In genomic region chr3:94610581-94610980, GRCm38 (mm10) we compare ENCODE assay signal across 13 mouse cellular contexts. TPM values are rescaled to one million over a fixed set of nuclear protein-coding genes. Genes with fewer than 3 reads are reported as not detected.
DNase-seq lines count a peak whose midpoint lies in the region; ATAC-seq and TF ChIP-seq lines count a peak whose summit lies in the region.
"Had no signal": no experiment of that assay in that cellular context is flagged by ENCODE, and none has a peak within 500 bp of the region (broad histone marks: within the 10 kb centered on the region; RNA-seq: fewer than 3 reads in every experiment).

No protein-coding gene starts in this region.

- ATAC-seq in hindbrain, postnatal 0 days = no peak
- ATAC-seq in hindbrain, embryonic 11.5 days (ENCODE audit: low FRiP score) = no peak
- ATAC-seq: liver, postnatal 0 days had no signal

- H3K27me3 ChIP-seq in hindbrain, postnatal 0 days (ENCODE audit: insufficient read depth, low read length) = no peaks in the 10 kb centered on the region
- no peaks in the 10 kb centered on the region for H3K27me3 ChIP-seq in hindbrain, embryonic 11.5 days (ENCODE audit: control insufficient read depth, insufficient read depth, low read length)
- H3K27me3 ChIP-seq: midbrain, embryonic 12.5 days; neural tube, embryonic 15.5 days had no signal

- no peaks in the 10 kb centered on the region for H3K36me3 ChIP-seq in hindbrain, postnatal 0 days (ENCODE audit: insufficient read depth, low read length)
- H3K36me3 ChIP-seq in hindbrain, embryonic 11.5 days (ENCODE audit: control insufficient read depth, insufficient read depth, low read length) = no peaks in the 10 kb centered on the region
- H3K36me3 ChIP-seq: midbrain, embryonic 12.5 days; neural tube, embryonic 15.5 days had no signal

- H3K27ac ChIP-seq in hindbrain, postnatal 0 days = peak overlapping the region; percentile 22; the same call in 1 of the 2 replicates
- H3K27ac ChIP-seq in hindbrain, embryonic 11.5 days (ENCODE audit: low read depth, low read length) = no peak overlapping the region
- H3K27ac ChIP-seq in bone marrow macrophage, adult 2 months (ENCODE audit: insufficient read depth, low read depth, low read length) = peak overlapping the region; percentile 94
- H3K27ac ChIP-seq: midbrain, embryonic 12.5 days; neural tube, embryonic 15.5 days had no signal

- DNase-seq in adrenal gland, adult (ENCODE audit: inconsistent age in 2 of 2, low spot score in 1 of 2) = peak; percentile 75 to 89
- no peak for DNase-seq in adrenal gland, postnatal 4 days (ENCODE audit: low spot score in 2 of 2)
- no peak for DNase-seq in hindbrain, postnatal 0 days (ENCODE audit: low spot score)
- DNase-seq in hindbrain, embryonic 11.5 days (ENCODE audit: low spot score) = no peak
- peak; percentile 37 to 45 for DNase-seq in heart, postnatal 10 days
- DNase-seq in T-cell, adult 2 months (ENCODE audit: low spot score) = no peak
- no peak for DNase-seq in left cerebral cortex, postnatal 10 days (ENCODE audit: extremely low spot score in 1 of 2, low spot score in 2 of 2)
- DNase-seq: layer of hippocampus, postnatal 36 days; liver, postnatal 0 days had no signal

- no peak overlapping the region for H3K4me2 ChIP-seq in hindbrain, postnatal 0 days (ENCODE audit: low read depth, low read length)
- no peak overlapping the region for H3K4me2 ChIP-seq in hindbrain, embryonic 11.5 days (replicated peaks; ENCODE audit: low read depth, low read length)
- H3K4me2 ChIP-seq: midbrain, embryonic 12.5 days; neural tube, embryonic 15.5 days had no signal

- H3K9me3 ChIP-seq in hindbrain, postnatal 0 days (ENCODE audit: low read length) = no peaks in the 10 kb centered on the region
- no peaks in the 10 kb centered on the region for H3K9me3 ChIP-seq in hindbrain, embryonic 11.5 days (ENCODE audit: control insufficient read depth, low read length)
- H3K9me3 ChIP-seq: midbrain, embryonic 12.5 days; neural tube, embryonic 15.5 days had no signal

- H3K9ac ChIP-seq in hindbrain, postnatal 0 days (replicated peaks; ENCODE audit: low read length) = no peak overlapping the region
- H3K9ac ChIP-seq in hindbrain, embryonic 11.5 days (ENCODE audit: low read depth, low read length) = no peak overlapping the region
- H3K9ac ChIP-seq: liver, postnatal 0 days; midbrain, embryonic 12.5 days; neural tube, embryonic 15.5 days had no signal

- H3K4me3 ChIP-seq in hindbrain, postnatal 0 days (ENCODE audit: low read length) = no peak overlapping the region
- no peak overlapping the region for H3K4me3 ChIP-seq in hindbrain, embryonic 11.5 days (ENCODE audit: low read depth, low read length)
- H3K4me3 ChIP-seq in bone marrow macrophage, adult 2 months (ENCODE audit: insufficient read depth, low read length) = no peak overlapping the region
- H3K4me3 ChIP-seq: midbrain, embryonic 12.5 days; neural tube, embryonic 15.5 days had no signal

- H3K4me1 ChIP-seq in hindbrain, postnatal 0 days (ENCODE audit: insufficient read depth, low read length) = no peaks in the 10 kb centered on the region
- no peaks in the 10 kb centered on the region for H3K4me1 ChIP-seq in hindbrain, embryonic 11.5 days (replicated peaks; ENCODE audit: control insufficient read depth, insufficient read depth, low read length)
- H3K4me1 ChIP-seq in bone marrow macrophage, adult 2 months (ENCODE audit: control insufficient read depth, insufficient read depth, low read length) = peaks cover 37% of the 10 kb centered on the region
- H3K4me1 ChIP-seq: midbrain, embryonic 12.5 days had no signal

- TF ChIP-seq POLR2A in bone marrow macrophage, adult 2 months (IDR thresholded peaks at IDR 0.05; ENCODE audit: borderline replicate concordance, low read depth, low read length) = no peak

- 70% methylated on average over 2 of the region's 2 CpGs for WGBS in hindbrain, postnatal 0 days
- WGBS in hindbrain, embryonic 11.5 days = 79% methylated on average over 2 of the region's 2 CpGs

- TF ChIP-seq CTCF in hindbrain, postnatal 0 days (IDR thresholded peaks at IDR 0.05; ENCODE audit: low read depth) = no peak
- no peak for TF ChIP-seq CTCF in bone marrow macrophage, adult 2 months (IDR thresholded peaks at IDR 0.05; ENCODE audit: low read depth, low read length)

- intact Hi-C loops in heart, postnatal 10 days (cut with DNase I) = loop anchor here (5.0 to 10.0 kb wide), 2 partner anchors 237 to 294 kb away; no protein-coding TSS in a partner anchor
- intact Hi-C loops in left cerebral cortex, postnatal 10 days (cut with DNase I) = no loop called here

RNA-seq across cellular contexts. Expression of gene Snx27, which starts 28.1 kb away (rescaled TPM):
- total RNA-seq in adrenal gland, postnatal 4 days (2021) = 10 to 100 TPM; 39.0 to 40.4 TPM
- 71.3 and 79.9 TPM in 2 replicates for total RNA-seq in hindbrain, postnatal 0 days (2014; rRNA removed)
- polyA plus RNA-seq in hindbrain, postnatal 0 days (2015; fragmentation: Nextera tagmentation; extraction: Ambion mirVana) = 81.7 and 82.1 TPM in 2 replicates
- 40.6 and 42.4 TPM in 2 replicates for polyA plus RNA-seq in hindbrain, embryonic 11.5 days (2014; fragmentation: Nextera tagmentation; extraction: Ambion mirVana)
- polyA plus RNA-seq in bone marrow macrophage, adult 2 months (2012; ENCODE audit: insufficient read depth, insufficient read length, missing spikeins) = 52.4 and 56.8 TPM in 2 replicates
- 10 to 100 TPM; 26.8 to 32.7 TPM for total RNA-seq in heart, postnatal 10 days (2021)
- 10 to 100 TPM; 86.0 to 90.2 TPM for total RNA-seq in left cerebral cortex, postnatal 10 days (2021)

RNA-seq across cellular contexts. Expression of gene Gm10972, which starts 32.3 kb away (rescaled TPM):
- not detected for total RNA-seq in adrenal gland, postnatal 4 days (2021)
- total RNA-seq in hindbrain, postnatal 0 days (2014; rRNA removed) = not detected in 2 replicates
- polyA plus RNA-seq in hindbrain, postnatal 0 days (2015; fragmentation: Nextera tagmentation; extraction: Ambion mirVana) = not detected in 2 replicates
- not detected in 2 replicates for polyA plus RNA-seq in hindbrain, embryonic 11.5 days (2014; fragmentation: Nextera tagmentation; extraction: Ambion mirVana)
- polyA plus RNA-seq in bone marrow macrophage, adult 2 months (2012; ENCODE audit: insufficient read depth, insufficient read length, missing spikeins) = not detected in 2 replicates
- total RNA-seq in heart, postnatal 10 days (2021) = not detected
- total RNA-seq in left cerebral cortex, postnatal 10 days (2021) = not detected
- total RNA-seq: layer of hippocampus, postnatal 36 days had no signal
- polyA plus RNA-seq: liver, postnatal 0 days; midbrain, embryonic 12.5 days; neural tube, embryonic 15.5 days; spleen, adult 2 months had no signal

RNA-seq across cellular contexts. Expression of gene Tuft1, which starts 48.1 kb away (rescaled TPM):
- total RNA-seq in adrenal gland, postnatal 4 days (2021) = 10 to 100 TPM; 13.7 to 15.4 TPM
- total RNA-seq in hindbrain, postnatal 0 days (2014; rRNA removed) = 8.4 and 14.7 TPM in 2 replicates
- 6.8 and 7.6 TPM in 2 replicates for polyA plus RNA-seq in hindbrain, postnatal 0 days (2015; fragmentation: Nextera tagmentation; extraction: Ambion mirVana)
- polyA plus RNA-seq in hindbrain, embryonic 11.5 days (2014; fragmentation: Nextera tagmentation; extraction: Ambion mirVana) = 3.9 and 4.5 TPM in 2 replicates
- 6.2 and 6.7 TPM in 2 replicates for polyA plus RNA-seq in bone marrow macrophage, adult 2 months (2012; ENCODE audit: insufficient read depth, insufficient read length, missing spikeins)
- total RNA-seq in heart, postnatal 10 days (2021) = 1 to 10 TPM; 3.2 to 3.3 TPM
- 1 to 10 TPM in 1 of 2 experiments, under 1 TPM in 1; 0.77 to 1.3 TPM for total RNA-seq in left cerebral cortex, postnatal 10 days (2021)

Comparison
In these comparisons a context has a peak if more than half of its experiments do, and no peak if none do; other contexts are left out.
1. DNase-seq: peak in adrenal gland, adult (2 of 2) and heart, postnatal 10 days (2 of 2); none in adrenal gland, postnatal 4 days (0 of 2), hindbrain, postnatal 0 days (single experiment), hindbrain, embryonic 11.5 days (single experiment), T-cell, adult 2 months (single experiment) and left cerebral cortex, postnatal 10 days (0 of 2).